Mouse (Mus musculus) bone marrow, adult 2 months (tissue): ENCODE data around the gene Strada.

Experiments
- CTCF ChIP-seq: fragments of 200-500 bp; IDR thresholded peaks from 2 replicates; pipeline ENCODE4 v1.5.1; 2011; ENCODE audit warnings: low read length, control low read depth; ENCODE audit not compliant: control insufficient read depth, insufficient read depth
- POLR2A ChIP-seq: fragments of 200-500 bp; IDR thresholded peaks from 2 replicates; pipeline ENCODE4 v1.6.1; 2011; ENCODE audit warnings: low read depth, mild to moderate bottlenecking, control low read depth, low read length, borderline replicate concordance; ENCODE audit not compliant: control insufficient read depth

- TF ChIP-seq CTCF: no peak
- TF ChIP-seq POLR2A: no peak
These were observed 22.1 kb downstream of the Strada start for GRCm38 (mm10) chr11:106179711-106180448.
